Mouse (Mus musculus) stomach, embryonic 15.5 days (tissue): ENCODE measurements around the gene Rnf144b. TPM values are rescaled to one million over a fixed set of nuclear protein-coding genes. Genes with fewer than 3 reads are reported as not detected.
A peak's percentile ranks its signal among the peaks of the same experiment; 100 is the strongest.

ENCODE experiments used
- ATAC-seq: fragments of 200-750 bp; cut with Nextera tagmentation; 2 replicates; pipeline ENCODE4 v1.8.0; 2017; ENCODE audit warnings: low read depth, moderate number of reproducible peaks, moderate TSS enrichment; ENCODE audit not compliant: insufficient read depth, low FRiP score
- H3K27ac ChIP-seq: fragments of 300-500 bp; sonication (generic); 2 replicates; pipeline ENCODE4 v1.5.1; 2015; ENCODE audit warnings: mild to moderate bottlenecking, inconsistent platforms
- H3K27me3 ChIP-seq: fragments of 300-500 bp; sonication (generic); replicated peaks from 2 replicates; pipeline ENCODE4 v1.6.1; 2015; ENCODE audit warnings: inconsistent platforms
- H3K36me3 ChIP-seq: fragments of 300-500 bp; sonication (generic); 2 replicates; pipeline ENCODE4 v1.6.1; 2015; ENCODE audit warnings: inconsistent platforms
- H3K4me1 ChIP-seq: fragments of 300-500 bp; sonication (generic); 2 replicates; pipeline ENCODE4 v1.6.1; 2015; ENCODE audit warnings: inconsistent platforms
- H3K4me2 ChIP-seq: fragments of 300-500 bp; sonication (generic); 2 replicates; pipeline ENCODE4 v1.6.1; 2015; ENCODE audit warnings: mild to moderate bottlenecking, inconsistent platforms
- H3K4me3 ChIP-seq: fragments of 300-500 bp; sonication (generic); replicated peaks from 2 replicates; pipeline ENCODE4 v1.5.1; 2015; ENCODE audit warnings: inconsistent platforms
- H3K9ac ChIP-seq: fragments of 300-500 bp; sonication (generic); 2 replicates; pipeline ENCODE4 v1.6.1; 2015; ENCODE audit warnings: inconsistent platforms
- H3K9me3 ChIP-seq: fragments of 300-500 bp; sonication (generic); 2 replicates; pipeline ENCODE4 v1.6.1; 2016; ENCODE audit warnings: inconsistent platforms
- WGBS: fragments of 180-500 bp; shearing (Covaris S2); methylation state at CpG from one replicate; pipeline ENCODE4 v1.1.7; 2015; 5-methylcytosine and 5-hydroxymethylcytosine counted together
- polyA plus RNA-seq: library from polyadenylated mRNA; unstranded; fragments of >200 nt; fragmentation: Nextera tagmentation; extraction: Ambion mirVana; gene quantifications from 2 replicates; pipeline ENCODE4 v1.2.1, GENCODE M21; 2015

Gene Rnf144b
- polyA plus RNA-seq, 1 experiment from 2014 or later = 2.0 TPM

GRCm38 (mm10) chr13:47225802-47226201 is 103.3 kb downstream of the Rnf144b start:
- H3K4me3 ChIP-seq = no peak overlapping the region
- H3K9me3 ChIP-seq = no peaks in the 10 kb centered on the region
- no peaks in the 10 kb centered on the region for H3K36me3 ChIP-seq
- no peak overlapping the region for H3K9ac ChIP-seq
- no peak for ATAC-seq
- peaks cover 7% of the 10 kb centered on the region; the same call in 1 of the 2 replicates for H3K4me1 ChIP-seq
- no peaks in the 10 kb centered on the region for H3K27me3 ChIP-seq
- H3K27ac ChIP-seq = no peak overlapping the region
- WGBS = 77% methylated on average over 9 of the region's 9 CpGs
- H3K4me2 ChIP-seq = no peak overlapping the region

- no peak for ATAC-seq
- Histone ChIP-seq H3K9ac (no peak overlapping the region), H3K27ac (no peak overlapping the region), H3K4me3 (no peak overlapping the region), H3K27me3 (no peaks in the 10 kb centered on the region), H3K36me3 (no peaks in the 10 kb centered on the region), H3K4me1 (peaks cover 7% of the 10 kb centered on the region; the same call in 1 of the 2 replicates), H3K4me2 (no peak overlapping the region), H3K9me3 (no peaks in the 10 kb centered on the region)
- 88% methylated on average over 5 of the region's 5 CpGs for WGBS
Measured at GRCm38 (mm10) chr13:47226521-47226920, 104.1 kb downstream of the Rnf144b start.

- no peaks in the 10 kb centered on the region for H3K36me3 ChIP-seq
- H3K4me2 ChIP-seq = no peak overlapping the region
- peaks cover 7% of the 10 kb centered on the region; the same call in 1 of the 2 replicates for H3K4me1 ChIP-seq
- H3K4me3 ChIP-seq = no peak overlapping the region
- ATAC-seq = no peak
- H3K27ac ChIP-seq = no peak overlapping the region
- no peaks in the 10 kb centered on the region for H3K9me3 ChIP-seq
- WGBS = 87% methylated on average over 8 of the region's 8 CpGs
- H3K9ac ChIP-seq = no peak overlapping the region
- H3K27me3 ChIP-seq = no peaks in the 10 kb centered on the region
Measured at GRCm38 (mm10) chr13:47228201-47228600, 105.7 kb downstream of the Rnf144b start.

GRCm38 (mm10) chr13:47228626-47229190 is 106.3 kb downstream of the Rnf144b start:
- no peak overlapping the region for H3K4me2 ChIP-seq
- H3K9ac ChIP-seq = no peak overlapping the region
- peaks cover 4% of the 10 kb centered on the region; the same call in 1 of the 2 replicates for H3K4me1 ChIP-seq
- no peaks in the 10 kb centered on the region for H3K27me3 ChIP-seq
- H3K27ac ChIP-seq = no peak overlapping the region
- no peaks in the 10 kb centered on the region for H3K36me3 ChIP-seq
- no peak overlapping the region for H3K4me3 ChIP-seq
- 76% methylated on average over 12 of the region's 12 CpGs for WGBS
- no peaks in the 10 kb centered on the region for H3K9me3 ChIP-seq
- ATAC-seq = no peak

GRCm38 (mm10) chr13:47232163-47232562 is 109.7 kb downstream of the Rnf144b start:
- Histone ChIP-seq H3K9me3 (no peaks in the 10 kb centered on the region), H3K9ac (no peak overlapping the region), H3K4me1 (no peaks in the 10 kb centered on the region), H3K36me3 (no peaks in the 10 kb centered on the region), H3K4me2 (no peak overlapping the region), H3K4me3 (no peak overlapping the region), H3K27me3 (no peaks in the 10 kb centered on the region), H3K27ac (no peak overlapping the region)
- ATAC-seq = no peak
- 84% methylated on average over 6 of the region's 6 CpGs for WGBS

DNA sequence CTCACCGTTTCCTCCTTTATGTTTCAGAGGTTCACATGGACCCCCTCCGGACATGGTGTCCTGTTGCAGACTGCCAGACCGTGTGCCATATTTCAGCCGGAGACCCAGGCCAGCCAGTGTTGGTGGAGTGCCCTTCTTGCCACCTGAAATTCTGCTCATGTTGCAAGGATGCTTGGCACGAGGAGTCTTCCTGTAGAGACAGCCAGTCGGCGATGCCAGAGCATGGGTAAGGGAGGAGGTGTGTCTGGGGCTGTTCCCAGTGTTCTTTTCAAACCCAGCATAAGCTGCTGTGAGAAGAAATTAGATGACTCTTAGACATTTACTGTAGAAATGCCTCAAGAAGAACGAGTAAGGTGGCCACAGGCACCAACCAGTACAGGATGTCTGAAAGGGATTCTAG is 114.9 kb downstream of the Rnf144b start:
- no peak overlapping the region for H3K4me2 ChIP-seq
- no peaks in the 10 kb centered on the region for H3K36me3 ChIP-seq
- no peak overlapping the region for H3K9ac ChIP-seq
- no peaks in the 10 kb centered on the region for H3K4me1 ChIP-seq
- 88% methylated on average over 8 of the region's 8 CpGs for WGBS
- no peaks in the 10 kb centered on the region for H3K27me3 ChIP-seq
- no peak for ATAC-seq
- no peak overlapping the region for H3K27ac ChIP-seq
- H3K4me3 ChIP-seq = no peak overlapping the region
- H3K9me3 ChIP-seq = no peaks in the 10 kb centered on the region

GRCm38 (mm10) chr13:47238131-47238530 is 115.7 kb downstream of the Rnf144b start:
- ATAC-seq = no peak
- Histone ChIP-seq H3K4me2 (no peak overlapping the region), H3K4me1 (no peaks in the 10 kb centered on the region), H3K9ac (no peak overlapping the region), H3K9me3 (no peaks in the 10 kb centered on the region), H3K27ac (no peak overlapping the region), H3K27me3 (no peaks in the 10 kb centered on the region), H3K36me3 (no peaks in the 10 kb centered on the region), H3K4me3 (no peak overlapping the region)
- WGBS = 85% methylated on average over 17 of the region's 17 CpGs

- Histone ChIP-seq H3K4me2 (no peak overlapping the region), H3K9me3 (no peaks in the 10 kb centered on the region), H3K4me1 (no peaks in the 10 kb centered on the region), H3K27ac (no peak overlapping the region), H3K9ac (no peak overlapping the region), H3K4me3 (no peak overlapping the region), H3K27me3 (no peaks in the 10 kb centered on the region), H3K36me3 (no peaks in the 10 kb centered on the region)
- WGBS = 88% methylated on average over 6 of the region's 6 CpGs
- no peak for ATAC-seq
Measured at GRCm38 (mm10) chr13:47243569-47243968, 121.1 kb downstream of the Rnf144b start.

GRCm38 (mm10) chr13:47244771-47245170 is 122.3 kb downstream of the Rnf144b start:
- H3K27me3 ChIP-seq = no peaks in the 10 kb centered on the region
- 63% methylated on average over 11 of the region's 11 CpGs for WGBS
- no peak overlapping the region for H3K27ac ChIP-seq
- no peak overlapping the region for H3K4me3 ChIP-seq
- 0 out of 2 replicates have a peak, but pooled peaks have one; percentile 31 for ATAC-seq
- no peak overlapping the region for H3K4me2 ChIP-seq
- no peaks in the 10 kb centered on the region for H3K36me3 ChIP-seq
- H3K9me3 ChIP-seq = no peaks in the 10 kb centered on the region
- H3K4me1 ChIP-seq = no peaks in the 10 kb centered on the region
- no peak overlapping the region for H3K9ac ChIP-seq

DNA sequence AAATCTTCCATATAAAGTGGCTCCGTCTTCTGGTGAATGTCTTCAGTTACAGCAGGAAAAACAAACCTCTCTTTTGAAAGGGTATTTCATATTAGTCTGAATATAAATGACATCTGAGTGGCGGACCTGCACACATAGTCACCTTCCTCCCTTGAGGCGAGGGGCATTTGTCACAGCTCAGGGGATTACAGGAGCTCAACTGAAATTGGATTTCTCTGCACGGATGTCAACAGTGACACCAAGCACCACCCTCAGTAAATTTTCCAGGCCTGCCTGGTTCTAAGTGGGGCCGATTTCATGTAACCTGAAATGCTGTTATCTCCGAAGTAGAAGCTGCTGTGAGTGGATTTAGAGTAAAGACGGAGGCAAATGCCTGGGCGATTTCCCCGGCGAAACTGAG is 124.0 kb downstream of the Rnf144b start:
- Histone ChIP-seq H3K27ac (no peak overlapping the region), H3K4me3 (no peak overlapping the region), H3K4me2 (no peak overlapping the region), H3K36me3 (no peaks in the 10 kb centered on the region), H3K27me3 (no peaks in the 10 kb centered on the region), H3K4me1 (no peaks in the 10 kb centered on the region), H3K9me3 (no peaks in the 10 kb centered on the region), H3K9ac (no peak overlapping the region)
- ATAC-seq = no peak
- 55% methylated on average over 10 of the region's 10 CpGs for WGBS

DNA sequence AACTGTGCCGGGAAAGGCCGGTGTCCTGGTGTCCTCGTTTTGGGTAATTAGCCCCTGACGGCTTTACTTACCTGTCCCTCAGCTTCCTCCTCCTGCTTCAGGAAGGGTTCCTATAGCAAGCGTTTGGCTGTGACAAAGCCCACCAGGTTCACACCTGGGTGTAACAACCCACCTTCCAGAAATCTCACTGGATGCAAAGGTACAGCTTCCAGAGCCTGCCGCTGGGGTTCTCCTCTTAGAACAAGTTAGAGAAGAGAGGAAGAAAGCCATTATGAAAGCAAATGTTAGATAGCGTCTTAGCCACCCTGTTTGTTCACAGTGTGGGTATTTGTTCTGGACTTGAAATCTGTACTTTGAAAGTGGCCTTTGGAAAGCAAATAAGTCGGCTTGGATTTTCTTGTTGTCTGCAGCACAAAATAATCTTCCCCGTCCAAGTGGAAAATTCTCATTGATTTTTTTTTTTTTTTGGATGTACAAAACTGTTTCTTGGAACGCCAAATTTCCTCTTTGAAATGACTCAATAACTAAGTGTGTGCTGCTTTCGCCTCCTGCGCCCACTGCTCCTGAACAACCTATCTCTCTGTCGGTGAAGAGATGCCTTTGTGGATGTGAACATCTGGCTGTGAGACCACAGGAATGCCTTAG is 124.8 kb downstream of the Rnf144b start:
- WGBS = 52% methylated on average over 13 of the region's 13 CpGs
- Histone ChIP-seq H3K27me3 (no peaks in the 10 kb centered on the region), H3K4me2 (no peak overlapping the region), H3K36me3 (no peaks in the 10 kb centered on the region), H3K27ac (no peak overlapping the region), H3K9ac (no peak overlapping the region), H3K4me3 (no peak overlapping the region), H3K4me1 (no peaks in the 10 kb centered on the region), H3K9me3 (no peaks in the 10 kb centered on the region)
- no peak for ATAC-seq

GRCm38 (mm10) chr13:47248289-47249010 is 126.0 kb downstream of the Rnf144b start:
- Histone ChIP-seq H3K9ac (no peak overlapping the region), H3K36me3 (no peaks in the 10 kb centered on the region), H3K4me2 (no peak overlapping the region), H3K27ac (no peak overlapping the region), H3K9me3 (no peaks in the 10 kb centered on the region), H3K4me1 (no peaks in the 10 kb centered on the region), H3K27me3 (no peaks in the 10 kb centered on the region), H3K4me3 (no peak overlapping the region)
- WGBS = 72% methylated on average over 8 of the region's 8 CpGs
- ATAC-seq = no peak
